Mouse (Mus musculus): ENCODE data around the gene Csf3r. TPM values are rescaled to one million over a fixed set of nuclear protein-coding genes. Genes with fewer than 3 reads are reported as not detected.
"Not testable (repeated sequence)": the region's sequence is repeated elsewhere in the genome, so short reads cannot be mapped to it uniquely, and the experiment has no call there.

Gene Csf3r
- 1 to 10 TPM in 1 of 2 experiments, under 1 TPM in 1; 0.67 to 2.1 TPM for total RNA-seq (2021)
- long read RNA-seq, experiment 1 = 0 reads
- long read RNA-seq, experiment 2 = 0 reads

DNA sequence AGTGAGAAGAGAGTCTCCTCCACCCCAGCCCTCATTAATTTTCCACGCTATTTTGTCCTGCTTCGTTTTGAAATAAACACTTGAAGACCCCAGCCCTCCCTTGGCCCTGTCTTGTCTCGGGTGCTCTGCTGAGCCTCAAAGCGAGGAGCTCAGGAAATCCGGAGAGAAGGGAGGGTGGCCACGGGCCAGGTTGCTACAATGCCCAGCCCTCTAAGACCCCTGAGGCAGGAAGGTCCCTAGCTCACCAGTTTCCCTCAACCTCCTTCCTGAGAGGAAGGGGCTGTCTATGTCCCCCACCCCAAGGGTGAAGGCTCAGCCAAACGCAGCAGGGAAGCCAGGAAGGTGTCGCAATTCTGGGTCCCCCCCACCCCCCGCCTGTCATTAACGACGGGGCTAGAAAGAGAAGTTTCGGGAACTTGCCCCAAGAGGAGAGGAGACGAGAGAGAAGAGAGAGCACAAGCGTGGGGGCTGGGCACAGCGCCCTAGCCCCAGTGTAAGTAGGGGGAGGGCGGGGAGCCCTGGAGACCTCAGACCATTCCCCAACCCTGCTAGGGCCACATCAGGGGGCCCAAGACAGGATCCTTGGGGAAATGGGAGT, at the start of gene Csf3r:
Gene Csf3r, plus strand, starts transcription at position 248 of the 598 bp plus-strand sequence.
- intact Hi-C loops (cut with DNase I) = no loop called here
- DNase-seq = no peak

- intact Hi-C loops (cut with DNase I) = no loop called here
- DNase-seq = no peak
These were observed 46.6 kb upstream of the Csf3r start for GRCm38 (mm10) chr4:125977768-125978167.

- intact Hi-C loops (cut with DNase I) = no loop called here
These were observed 41.1 kb upstream of the Csf3r start for GRCm38 (mm10) chr4:125983279-125983678.

DNA sequence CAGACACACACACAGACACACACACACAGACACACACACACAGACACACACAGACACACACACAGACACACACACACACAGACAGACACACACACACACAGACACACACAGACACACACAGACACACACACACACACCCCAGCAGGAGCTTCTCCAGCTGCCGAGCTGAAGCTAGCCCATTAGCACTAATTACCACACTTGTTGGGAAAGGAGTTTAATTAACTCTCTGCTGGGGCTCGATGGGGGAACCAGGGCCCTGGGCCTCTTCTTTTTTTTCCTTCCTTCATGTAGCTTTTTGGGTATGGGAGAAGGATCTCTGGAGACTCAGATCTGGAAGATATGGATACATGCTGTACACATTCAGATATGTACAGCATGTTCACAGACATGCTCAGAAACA, 38.6 kb upstream of the Csf3r start:
- intact Hi-C loops (cut with DNase I); DNase-seq: not testable (repeated sequence)

More at GRCm38 (mm10) chr4:125983279-125983678, 41.1 kb upstream of the Csf3r start:
- no peak for DNase-seq

GRCm38 (mm10) chr4:125987071-125987470, 37.3 kb upstream of the Csf3r start:
- intact Hi-C loops (cut with DNase I) = no loop called here
- DNase-seq = no peak

DNA sequence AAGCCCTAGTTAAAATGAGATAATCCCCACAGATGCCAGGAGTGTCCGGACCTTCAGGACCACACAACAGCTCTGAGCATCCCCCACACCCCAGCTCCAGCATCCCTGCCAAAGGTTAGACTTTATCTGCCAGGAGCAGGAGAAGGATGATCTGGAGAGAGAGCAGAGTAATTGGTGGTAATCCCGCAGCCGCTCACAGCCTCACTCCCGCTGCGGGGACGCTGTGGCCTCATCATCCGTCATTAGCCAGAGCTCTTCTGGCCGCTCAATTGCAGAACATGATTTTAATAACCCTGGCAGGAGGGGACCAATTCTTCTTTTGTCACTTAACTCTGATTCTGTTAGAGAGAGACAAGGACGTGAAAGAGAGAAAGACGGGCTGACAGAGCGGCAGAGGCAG, 35.3 kb upstream of the Csf3r start:
- intact Hi-C loops (cut with DNase I) = no loop called here
- no peak for DNase-seq

GRCm38 (mm10) chr4:125990143-125990542, 34.2 kb upstream of the Csf3r start:
- peak; percentile 57 to 62 for DNase-seq
- intact Hi-C loops (cut with DNase I) = no loop called here

- intact Hi-C loops (cut with DNase I) = no loop called here
These were observed 32.1 kb upstream of the Csf3r start for GRCm38 (mm10) chr4:125992206-125992605.

GRCm38 (mm10) chr4:125992906-125993305, 31.4 kb upstream of the Csf3r start:
- intact Hi-C loops (cut with DNase I) = no loop called here
- DNase-seq = no peak

More at GRCm38 (mm10) chr4:125992206-125992605, 32.1 kb upstream of the Csf3r start:
- no peak for DNase-seq

GRCm38 (mm10) chr4:125996576-125996975, 27.8 kb upstream of the Csf3r start:
- intact Hi-C loops (cut with DNase I) = no loop called here
- peak; percentile 12 to 45 for DNase-seq

DNA sequence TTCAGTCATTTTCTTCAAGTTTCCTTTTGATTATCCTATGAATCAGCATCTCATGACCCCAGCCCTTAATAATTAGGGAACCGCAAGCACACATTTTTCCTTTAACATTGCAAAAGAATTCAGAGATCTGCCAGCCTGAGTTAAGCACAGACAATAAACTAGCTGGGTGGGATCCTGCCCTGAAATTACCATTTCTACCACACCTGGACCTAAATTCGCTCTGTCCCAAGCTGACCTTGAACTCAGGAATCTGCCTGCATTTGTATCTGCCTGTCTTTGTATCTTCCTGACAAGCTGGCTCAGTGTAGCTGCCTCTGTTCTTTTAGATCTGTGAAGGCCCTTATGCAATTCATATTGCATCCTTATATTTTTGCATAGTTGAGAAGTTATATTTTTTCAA, 26.5 kb upstream of the Csf3r start:
- DNase-seq = no peak
- intact Hi-C loops (cut with DNase I) = no loop called here

- intact Hi-C loops (cut with DNase I) = no loop called here
- DNase-seq = no peak
These were observed 22.8 kb upstream of the Csf3r start for GRCm38 (mm10) chr4:126001311-126002199.

DNA sequence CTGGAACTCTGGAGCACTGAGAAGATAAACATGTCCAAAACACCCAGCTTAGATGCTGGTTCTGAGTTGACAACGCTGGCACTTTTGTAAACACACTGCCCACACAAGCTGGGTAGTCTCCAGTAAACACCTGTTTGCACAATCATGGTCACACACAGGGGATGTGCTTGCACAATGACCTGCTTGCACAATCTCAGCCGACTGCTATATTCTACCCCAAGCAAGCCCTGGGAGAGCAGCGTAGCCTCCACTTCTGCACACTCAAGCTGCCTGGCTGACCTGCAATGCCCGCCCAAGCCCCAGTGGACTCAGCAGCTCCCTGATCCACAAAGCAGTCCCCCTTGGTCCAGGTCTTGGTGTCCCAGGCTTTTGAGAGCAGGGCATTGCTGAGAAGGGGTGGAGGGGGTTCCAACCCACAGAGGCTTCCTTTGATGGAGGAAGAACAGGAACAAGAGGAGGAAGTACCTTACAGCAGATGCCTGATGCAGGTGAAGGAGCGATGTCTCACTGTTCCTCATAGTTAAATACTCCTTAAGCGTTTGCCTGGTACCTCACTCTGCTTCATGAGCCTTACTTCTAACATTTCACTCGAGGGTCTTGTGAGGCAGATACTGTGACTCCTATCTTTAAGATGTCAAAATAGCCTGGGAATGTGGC, 6.5 kb upstream of the Csf3r start:
- intact Hi-C loops (cut with DNase I) = no loop called here
- DNase-seq = no peak

DNA sequence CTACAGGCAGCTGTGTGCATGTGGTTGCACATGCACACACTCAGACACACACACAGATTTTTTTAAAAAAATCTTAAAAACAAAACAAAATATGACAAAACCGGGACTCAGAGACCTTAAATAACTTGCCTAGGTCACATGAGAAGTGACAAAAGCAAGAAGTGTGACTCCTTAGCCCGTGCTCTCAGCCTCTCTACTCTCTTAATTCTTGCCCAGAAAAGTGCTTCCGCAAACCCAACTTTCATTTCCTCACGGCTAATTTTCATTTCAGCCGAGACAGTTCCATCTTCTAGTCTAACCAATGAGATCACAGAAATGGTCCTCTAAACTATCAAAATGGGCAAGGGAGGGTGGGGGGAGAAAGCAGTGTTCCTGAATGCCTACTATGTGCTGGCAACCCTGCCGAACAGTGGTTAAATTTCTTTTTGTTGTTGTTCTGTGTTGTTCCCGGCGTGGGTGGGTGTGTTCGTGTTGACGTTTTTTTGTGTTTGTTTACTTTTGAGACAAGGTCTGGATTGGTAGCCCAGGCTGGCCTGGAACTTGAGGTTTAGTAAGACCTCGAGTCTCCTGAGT, 5.3 kb upstream of the Csf3r start:
- intact Hi-C loops (cut with DNase I) = no loop called here
- no peak for DNase-seq

- intact Hi-C loops (cut with DNase I) = no loop called here
- no peak for DNase-seq
These were observed 1.5 kb downstream of the Csf3r start for GRCm38 (mm10) chr4:126025801-126026200.

DNA sequence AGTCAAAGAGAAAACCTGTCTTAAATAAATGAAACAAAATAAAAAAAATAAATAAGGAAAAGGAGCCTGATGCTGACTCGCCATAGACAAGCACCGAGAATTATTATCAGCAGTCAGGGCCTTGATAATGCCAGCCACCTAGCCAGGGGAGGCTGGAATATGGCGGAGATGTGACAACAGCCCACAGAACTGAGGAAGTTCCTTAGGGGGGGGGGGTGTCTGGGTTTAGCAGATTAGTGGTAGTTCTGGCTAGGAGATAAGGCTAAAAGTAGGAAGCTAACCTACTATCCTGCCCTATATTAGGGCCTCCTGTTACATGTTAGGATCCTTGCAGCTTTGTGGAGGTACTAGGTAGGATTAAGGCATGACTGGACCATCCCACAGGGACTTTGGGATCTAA, 3.6 kb downstream of the Csf3r start:
- intact Hi-C loops (cut with DNase I) = no loop called here
- DNase-seq = no peak

- DNase-seq = no peak
- intact Hi-C loops (cut with DNase I) = no loop called here
These were observed 4.7 kb downstream of the Csf3r start for GRCm38 (mm10) chr4:126029042-126029441.

DNA sequence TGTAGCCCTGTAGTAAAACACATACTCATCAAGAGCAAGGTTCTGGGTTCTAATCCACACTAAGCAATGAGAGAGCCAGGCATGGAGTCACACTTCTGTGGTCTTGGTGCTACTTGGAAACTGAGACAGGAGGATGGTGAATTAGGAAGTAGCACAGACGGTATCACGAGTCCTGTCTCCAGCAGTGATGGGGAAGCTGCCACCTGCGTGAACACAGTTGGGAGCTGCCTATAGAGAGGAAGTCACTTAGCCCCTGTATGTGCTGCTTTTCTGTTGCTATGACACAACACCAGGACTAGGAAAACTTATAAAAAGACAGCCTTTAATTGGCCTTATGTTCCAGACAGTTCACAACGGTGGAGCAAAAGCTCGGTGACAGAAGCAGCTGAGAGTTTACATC, 6.4 kb downstream of the Csf3r start:
- DNase-seq = no peak
- intact Hi-C loops (cut with DNase I) = no loop called here

GRCm38 (mm10) chr4:126035413-126035812, 11.1 kb downstream of the Csf3r start:
- no peak for DNase-seq
- intact Hi-C loops (cut with DNase I) = no loop called here

DNA sequence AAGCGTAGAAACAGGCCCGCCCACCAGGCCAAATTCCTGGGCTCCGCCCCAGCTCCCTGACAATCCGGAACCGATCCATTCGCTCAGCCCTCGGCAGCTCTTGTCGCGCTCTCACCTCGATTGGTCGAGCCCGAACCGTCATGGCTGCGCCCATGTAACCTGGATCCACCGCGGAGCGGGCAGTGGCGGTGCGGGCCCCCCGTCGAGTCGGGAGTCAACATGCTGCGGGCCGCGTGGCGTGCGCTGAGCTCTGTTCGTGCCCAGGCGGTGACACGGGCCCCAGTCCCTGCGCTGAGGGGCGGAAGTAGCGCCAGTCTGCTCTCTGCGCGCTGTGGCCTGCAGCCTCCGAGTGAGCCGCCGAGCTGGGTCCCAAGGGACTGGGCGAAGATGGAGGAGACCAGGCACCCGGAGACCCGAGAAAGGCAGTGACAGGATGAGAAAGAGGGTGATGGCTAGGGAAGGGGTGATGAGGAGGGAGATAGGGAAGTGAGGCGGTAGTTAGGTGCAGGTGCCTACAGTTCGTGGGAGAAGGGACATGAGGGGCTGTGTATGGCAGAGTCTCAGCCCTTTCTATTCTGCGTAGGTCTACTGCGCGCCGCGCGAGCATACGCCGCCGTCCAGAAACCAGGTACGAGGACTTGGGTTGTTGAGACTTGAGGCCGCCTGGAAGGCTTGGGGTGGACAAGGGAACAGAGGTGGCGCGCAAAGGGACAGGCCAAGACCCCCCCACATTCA, 22.7 kb downstream of the Csf3r start, which contains the start of gene Mrps15:
Gene Mrps15, plus strand, starts transcription at position 75 of the 735 bp plus-strand sequence.
- peak; percentile 82 to 88 for DNase-seq
- intact Hi-C loops (cut with DNase I) = no loop called here

Data from heart, postnatal 14 days (tissue).